Mouse (Mus musculus) liver, adult 2 months (tissue): Measurements from ENCODE around the gene Lin54.

Source experiments
- CTCF ChIP-seq: fragments of 200-500 bp; IDR thresholded peaks from 2 replicates; pipeline ENCODE4 v1.5.1; 2011; ENCODE audit warnings: low read depth, low read length, control low read depth
- POLR2A ChIP-seq: fragments of 200-500 bp; IDR thresholded peaks from 2 replicates; pipeline ENCODE4 v1.6.1; 2011; ENCODE audit warnings: low read length, control low read depth; ENCODE audit not compliant: insufficient read depth; ENCODE audit errors: extremely low read depth

- TF ChIP-seq CTCF (no peak), POLR2A (no peak)
Measured at GRCm38 (mm10) chr5:100500458-100500961, at the start of gene Lin54.
